Mouse (Mus musculus) kidney, embryonic 14.5 days (tissue): Measurements from ENCODE around the gene Spata32. TPM values are rescaled to one million over a fixed set of nuclear protein-coding genes. Genes with fewer than 3 reads are reported as not detected.

Experiments
- ATAC-seq: fragments of 200-750 bp; cut with Nextera tagmentation; 2 replicates; pipeline ENCODE4 v1.8.0; 2017; ENCODE audit warnings: moderate number of reproducible peaks, mild to moderate bottlenecking, moderate TSS enrichment, moderate library complexity; ENCODE audit not compliant: low FRiP score, low TSS enrichment
- H3K27ac ChIP-seq: fragments of 300-500 bp; sonication (generic); 2 replicates; pipeline ENCODE4 v1.5.1; 2014; ENCODE audit warnings: low read depth, mild to moderate bottlenecking, low read length, moderate library complexity, mixed read lengths
- H3K27me3 ChIP-seq: fragments of 300-500 bp; sonication (generic); 2 replicates; pipeline ENCODE4 v1.6.1; 2014; ENCODE audit warnings: mild to moderate bottlenecking, low read length; ENCODE audit not compliant: control insufficient read depth, insufficient read depth
- H3K36me3 ChIP-seq: fragments of 300-500 bp; sonication (generic); 2 replicates; pipeline ENCODE4 v1.6.1; 2014; ENCODE audit warnings: low read length, mixed read lengths; ENCODE audit not compliant: control insufficient read depth, insufficient read depth
- H3K4me1 ChIP-seq: fragments of 300-500 bp; sonication (generic); 2 replicates; pipeline ENCODE4 v1.6.1; 2014; ENCODE audit warnings: low read length, mixed read lengths; ENCODE audit not compliant: control insufficient read depth, insufficient read depth
- H3K4me2 ChIP-seq: fragments of 300-500 bp; sonication (generic); replicated peaks from 2 replicates; pipeline ENCODE4 v1.6.1; 2014; ENCODE audit warnings: low read depth, mild to moderate bottlenecking, low read length
- H3K4me3 ChIP-seq: fragments of 300-500 bp; sonication (generic); 2 replicates; pipeline ENCODE4 v1.5.1; 2014; ENCODE audit warnings: mild to moderate bottlenecking, low read length
- H3K9ac ChIP-seq: fragments of 300-500 bp; sonication (generic); 2 replicates; pipeline ENCODE4 v1.6.1; 2014; ENCODE audit warnings: low read depth, mild to moderate bottlenecking, low read length, moderate library complexity
- H3K9me3 ChIP-seq: fragments of 300-500 bp; sonication (generic); 2 replicates; pipeline ENCODE4 v1.6.1; 2016; ENCODE audit warnings: low read length; ENCODE audit not compliant: control insufficient read depth
- WGBS: fragments of 180-500 bp; shearing (Covaris S2); extraction: QIAGEN DNeasy Blood & Tissue Kit; methylation state at CpG from one replicate; pipeline ENCODE4 v1.1.7; 2014; 5-methylcytosine and 5-hydroxymethylcytosine counted together
- polyA plus RNA-seq: library from polyadenylated mRNA; unstranded; fragments of >200 nt; fragmentation: Nextera tagmentation; extraction: Ambion mirVana; gene quantifications from 2 replicates; pipeline ENCODE4 v1.2.1, GENCODE M21; 2014

The Spata32 gene
- polyA plus RNA-seq, 1 experiment from 2014 or later: not detected

- H3K9ac ChIP-seq: 0 out of 2 replicates have a peak overlapping the region, but pooled peaks have one; percentile 1
- no peaks in the 10 kb centered on the region for H3K36me3 ChIP-seq
- no peaks in the 10 kb centered on the region for H3K9me3 ChIP-seq
- H3K27me3 ChIP-seq: no peaks in the 10 kb centered on the region
- ATAC-seq: no peak
- peaks cover 50% of the 10 kb centered on the region for H3K4me1 ChIP-seq
- peak overlapping the region; percentile 47; the same call in 1 of the 2 replicates for H3K27ac ChIP-seq
- H3K4me2 ChIP-seq: no peak overlapping the region
- no peak overlapping the region for H3K4me3 ChIP-seq
- 53% methylated on average over 20 of the region's 20 CpGs for WGBS
Measured at GRCm38 (mm10) chr11:103262412-103263267, 44.4 kb upstream of the Spata32 start.

- Histone ChIP-seq H3K27ac (peak overlapping the region; percentile 47; the same call in 1 of the 2 replicates), H3K4me3 (no peak overlapping the region), H3K4me2 (no peak overlapping the region), H3K9me3 (no peaks in the 10 kb centered on the region), H3K36me3 (no peaks in the 10 kb centered on the region), H3K9ac (peak overlapping the region; percentile 1; the same call in 1 of the 2 replicates), H3K27me3 (no peaks in the 10 kb centered on the region), H3K4me1 (peaks cover 50% of the 10 kb centered on the region)
- 83% methylated on average over 7 of the region's 7 CpGs for WGBS
- ATAC-seq: no peak
Measured at GRCm38 (mm10) chr11:103261671-103262411, 43.6 kb upstream of the Spata32 start.

- Histone ChIP-seq H3K9me3 (no peaks in the 10 kb centered on the region), H3K4me2 (no peak overlapping the region), H3K4me3 (no peak overlapping the region), H3K9ac (no peak overlapping the region), H3K27me3 (no peaks in the 10 kb centered on the region), H3K36me3 (no peaks in the 10 kb centered on the region), H3K27ac (no peak overlapping the region), H3K4me1 (peaks cover 40% of the 10 kb centered on the region)
- WGBS: 58% methylated on average over 12 of the region's 12 CpGs
- 0 out of 2 replicates have a peak, but pooled peaks have one; percentile 10 for ATAC-seq
Measured at GRCm38 (mm10) chr11:103260515-103261192, 42.4 kb upstream of the Spata32 start.

- peaks cover 35% of the 10 kb centered on the region for H3K4me1 ChIP-seq
Measured at GRCm38 (mm10) chr11:103260034-103260433, 41.8 kb upstream of the Spata32 start.

GRCm38 (mm10) chr11:103257938-103258481 lies 39.8 kb upstream of the Spata32 start:
- 90% methylated on average over 4 of the region's 4 CpGs for WGBS
- no peak overlapping the region for H3K27ac ChIP-seq

More at GRCm38 (mm10) chr11:103260034-103260433, 41.8 kb upstream of the Spata32 start:
- Histone ChIP-seq H3K36me3 (no peaks in the 10 kb centered on the region), H3K9me3 (no peaks in the 10 kb centered on the region), H3K27me3 (no peaks in the 10 kb centered on the region), H3K27ac (no peak overlapping the region; the same call in 1 of the 2 replicates), H3K4me2 (no peak overlapping the region), H3K4me3 (no peak overlapping the region), H3K9ac (no peak overlapping the region)
- ATAC-seq: peak; percentile 33; the same call in 1 of the 2 replicates
- 93% methylated on average over 5 of the region's 5 CpGs for WGBS

GRCm38 (mm10) chr11:103253605-103254004 lies 35.4 kb upstream of the Spata32 start:
- Histone ChIP-seq H3K9me3 (no peaks in the 10 kb centered on the region), H3K4me1 (peaks cover under 1% of the 10 kb centered on the region; the same call in 1 of the 2 replicates), H3K9ac (no peak overlapping the region), H3K27me3 (no peaks in the 10 kb centered on the region), H3K36me3 (no peaks in the 10 kb centered on the region), H3K4me2 (no peak overlapping the region), H3K4me3 (no peak overlapping the region), H3K27ac (no peak overlapping the region)
- 78% methylated on average over 5 of the region's 5 CpGs for WGBS
- ATAC-seq: no peak

More at GRCm38 (mm10) chr11:103257938-103258481, 39.8 kb upstream of the Spata32 start:
- H3K9ac ChIP-seq: no peak overlapping the region
- no peak overlapping the region for H3K4me3 ChIP-seq
- H3K4me1 ChIP-seq: peaks cover 20% of the 10 kb centered on the region
- H3K27me3 ChIP-seq: no peaks in the 10 kb centered on the region
- H3K36me3 ChIP-seq: no peaks in the 10 kb centered on the region
- no peaks in the 10 kb centered on the region for H3K9me3 ChIP-seq
- no peak for ATAC-seq
- H3K4me2 ChIP-seq: no peak overlapping the region

- Histone ChIP-seq H3K36me3 (no peaks in the 10 kb centered on the region), H3K4me3 (no peak overlapping the region), H3K4me2 (no peak overlapping the region), H3K27me3 (no peaks in the 10 kb centered on the region), H3K9me3 (no peaks in the 10 kb centered on the region), H3K27ac (no peak overlapping the region), H3K4me1 (peaks cover 10% of the 10 kb centered on the region), H3K9ac (no peak overlapping the region)
- WGBS: 88% methylated on average over 5 of the region's 5 CpGs
- no peak for ATAC-seq
Measured at GRCm38 (mm10) chr11:103252380-103252779, 34.1 kb upstream of the Spata32 start.

- no peaks in the 10 kb centered on the region for H3K36me3 ChIP-seq
- peaks cover 23% of the 10 kb centered on the region for H3K4me1 ChIP-seq
- no peak overlapping the region for H3K9ac ChIP-seq
- no peaks in the 10 kb centered on the region for H3K27me3 ChIP-seq
- no peak overlapping the region for H3K27ac ChIP-seq
- H3K9me3 ChIP-seq: no peaks in the 10 kb centered on the region
- no peak overlapping the region for H3K4me2 ChIP-seq
- ATAC-seq: no peak
- 90% methylated on average over 3 of the region's 3 CpGs for WGBS
- no peak overlapping the region for H3K4me3 ChIP-seq
Measured at GRCm38 (mm10) chr11:103250324-103250723, 32.1 kb upstream of the Spata32 start.
